Mouse (Mus musculus): ENCODE results near the gene Aqp9. TPM values are rescaled to one million over a fixed set of nuclear protein-coding genes. Genes with fewer than 3 reads are reported as not detected.

The Aqp9 gene
- polyA plus RNA-seq, 1 experiment from 2014 or later: 0.21 TPM

- no peak for TF ChIP-seq CTCF (IDR thresholded peaks at IDR 0.05; ENCODE audit: low read depth)
Observed at GRCm38 (mm10) chr9:71066491-71066890, 102.0 kb downstream of the Aqp9 start.

DNA sequence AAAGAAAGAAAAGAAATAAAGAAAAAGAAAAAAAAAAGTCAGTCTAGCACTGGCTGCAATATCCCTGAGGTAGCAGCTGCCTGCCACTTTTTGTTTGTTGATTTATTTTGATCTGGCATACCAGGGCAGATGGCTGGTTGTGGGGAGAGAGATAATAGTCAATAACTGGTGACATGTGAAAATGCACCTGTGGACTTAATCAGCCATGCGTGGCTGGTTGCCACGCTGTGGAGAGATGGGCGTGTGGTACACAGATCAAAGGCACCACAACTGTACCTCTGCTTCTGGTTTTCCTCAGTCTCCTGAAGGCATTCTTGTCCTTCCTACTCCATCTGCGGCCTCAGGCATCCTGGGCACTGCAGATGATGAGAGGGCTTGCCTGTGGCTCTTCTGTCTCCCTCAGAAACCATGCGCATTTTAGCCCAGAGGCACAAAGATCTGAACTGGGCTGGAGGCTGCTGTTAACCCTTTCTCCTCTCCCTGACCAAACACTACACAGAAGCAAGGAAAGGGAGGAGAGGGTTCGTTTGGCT lies 103.1 kb downstream of the Aqp9 start:
- no peak for ATAC-seq
- no peak overlapping the region for H3K4me2 ChIP-seq (replicated peaks; ENCODE audit: low read depth)
- WGBS: 73% methylated on average over 6 of the region's 6 CpGs

More at GRCm38 (mm10) chr9:71066491-71066890, 102.0 kb downstream of the Aqp9 start:
- no peak overlapping the region for H3K27ac ChIP-seq (ENCODE audit: low read depth, low read length)
- 67% methylated on average over 7 of the region's 7 CpGs for WGBS
- H3K4me1 ChIP-seq (replicated peaks; ENCODE audit: control insufficient read depth, insufficient read depth, low read length): no peaks in the 10 kb centered on the region
- H3K27me3 ChIP-seq (replicated peaks; ENCODE audit: control insufficient read depth, insufficient read depth, low read length): no peaks in the 10 kb centered on the region
- no peaks in the 10 kb centered on the region for H3K9me3 ChIP-seq (ENCODE audit: control insufficient read depth)
- H3K36me3 ChIP-seq (ENCODE audit: control insufficient read depth, insufficient read depth): no peaks in the 10 kb centered on the region
- no peak overlapping the region for H3K4me3 ChIP-seq (ENCODE audit: low read depth, low read length)
- no peak overlapping the region for H3K9ac ChIP-seq (ENCODE audit: low read depth, low read length)
- H3K4me2 ChIP-seq (replicated peaks; ENCODE audit: low read depth): no peak overlapping the region
- no peak for ATAC-seq

GRCm38 (mm10) chr9:71064291-71064840 lies 104.1 kb downstream of the Aqp9 start:
- Histone ChIP-seq H3K27me3 (replicated peaks; ENCODE audit: control insufficient read depth, insufficient read depth, low read length) (no peaks in the 10 kb centered on the region), H3K4me3 (ENCODE audit: low read depth, low read length) (no peak overlapping the region), H3K4me1 (replicated peaks; ENCODE audit: control insufficient read depth, insufficient read depth, low read length) (no peaks in the 10 kb centered on the region), H3K36me3 (ENCODE audit: control insufficient read depth, insufficient read depth) (no peaks in the 10 kb centered on the region), H3K9ac (ENCODE audit: low read depth, low read length) (no peak overlapping the region), H3K27ac (ENCODE audit: low read depth, low read length) (no peak overlapping the region), H3K9me3 (ENCODE audit: control insufficient read depth) (no peaks in the 10 kb centered on the region), H3K4me2 (replicated peaks; ENCODE audit: low read depth) (no peak overlapping the region)
- WGBS: 89% methylated on average over 8 of the region's 8 CpGs
- no peak for TF ChIP-seq CTCF (IDR thresholded peaks at IDR 0.05; ENCODE audit: low read depth)
- no peak for ATAC-seq

More for the DNA sequence above, 103.1 kb downstream of the Aqp9 start:
- no peak overlapping the region for H3K4me3 ChIP-seq (ENCODE audit: low read depth, low read length)
- H3K36me3 ChIP-seq (ENCODE audit: control insufficient read depth, insufficient read depth): no peaks in the 10 kb centered on the region
- no peaks in the 10 kb centered on the region for H3K27me3 ChIP-seq (replicated peaks; ENCODE audit: control insufficient read depth, insufficient read depth, low read length)
- no peaks in the 10 kb centered on the region for H3K4me1 ChIP-seq (replicated peaks; ENCODE audit: control insufficient read depth, insufficient read depth, low read length)
- no peak for TF ChIP-seq CTCF (IDR thresholded peaks at IDR 0.05; ENCODE audit: low read depth)
- no peak overlapping the region for H3K27ac ChIP-seq (ENCODE audit: low read depth, low read length)
- no peak overlapping the region for H3K9ac ChIP-seq (ENCODE audit: low read depth, low read length)
- H3K9me3 ChIP-seq (ENCODE audit: control insufficient read depth): no peaks in the 10 kb centered on the region

- no peaks in the 10 kb centered on the region for H3K36me3 ChIP-seq (ENCODE audit: control insufficient read depth, insufficient read depth)
- H3K4me3 ChIP-seq (ENCODE audit: low read depth, low read length): no peak overlapping the region
- H3K9ac ChIP-seq (ENCODE audit: low read depth, low read length): no peak overlapping the region
- no peak for ATAC-seq
- H3K27me3 ChIP-seq (replicated peaks; ENCODE audit: control insufficient read depth, insufficient read depth, low read length): no peaks in the 10 kb centered on the region
- no peaks in the 10 kb centered on the region for H3K9me3 ChIP-seq (ENCODE audit: control insufficient read depth)
- no peak overlapping the region for H3K27ac ChIP-seq (ENCODE audit: low read depth, low read length)
- no peak overlapping the region for H3K4me2 ChIP-seq (replicated peaks; ENCODE audit: low read depth)
- peak; percentile 46 for TF ChIP-seq CTCF (IDR thresholded peaks at IDR 0.05; ENCODE audit: low read depth)
- H3K4me1 ChIP-seq (replicated peaks; ENCODE audit: control insufficient read depth, insufficient read depth, low read length): no peaks in the 10 kb centered on the region
Observed at GRCm38 (mm10) chr9:71063551-71063950, 104.9 kb downstream of the Aqp9 start.

DNA sequence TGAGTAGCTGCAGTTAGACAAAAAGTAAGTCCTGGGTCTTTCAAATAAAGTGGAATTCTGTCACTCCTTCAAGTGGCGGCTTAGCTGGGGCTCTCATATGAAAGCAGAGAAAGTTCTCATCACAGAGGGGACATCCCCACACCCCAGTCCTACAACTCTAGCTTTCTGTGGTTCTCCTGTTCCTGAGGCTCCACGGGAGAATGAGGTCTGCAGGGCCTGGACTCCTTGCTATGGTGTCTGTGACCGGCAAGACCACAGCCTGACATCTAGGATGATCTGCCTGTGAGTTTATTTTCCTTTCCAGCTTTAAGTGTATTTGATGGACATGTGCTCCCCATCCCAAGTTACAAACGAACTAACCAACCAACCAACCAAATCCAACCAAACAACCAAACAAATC lies 105.5 kb downstream of the Aqp9 start:
- Histone ChIP-seq H3K27me3 (replicated peaks; ENCODE audit: control insufficient read depth, insufficient read depth, low read length) (no peaks in the 10 kb centered on the region), H3K4me3 (ENCODE audit: low read depth, low read length) (no peak overlapping the region), H3K36me3 (ENCODE audit: control insufficient read depth, insufficient read depth) (no peaks in the 10 kb centered on the region), H3K9ac (ENCODE audit: low read depth, low read length) (no peak overlapping the region), H3K4me1 (replicated peaks; ENCODE audit: control insufficient read depth, insufficient read depth, low read length) (no peaks in the 10 kb centered on the region), H3K27ac (ENCODE audit: low read depth, low read length) (no peak overlapping the region), H3K9me3 (ENCODE audit: control insufficient read depth) (no peaks in the 10 kb centered on the region), H3K4me2 (replicated peaks; ENCODE audit: low read depth) (no peak overlapping the region)
- ATAC-seq: no peak
- 84% methylated on average over 4 of the region's 4 CpGs for WGBS
- TF ChIP-seq CTCF (IDR thresholded peaks at IDR 0.05; ENCODE audit: low read depth): no peak

DNA sequence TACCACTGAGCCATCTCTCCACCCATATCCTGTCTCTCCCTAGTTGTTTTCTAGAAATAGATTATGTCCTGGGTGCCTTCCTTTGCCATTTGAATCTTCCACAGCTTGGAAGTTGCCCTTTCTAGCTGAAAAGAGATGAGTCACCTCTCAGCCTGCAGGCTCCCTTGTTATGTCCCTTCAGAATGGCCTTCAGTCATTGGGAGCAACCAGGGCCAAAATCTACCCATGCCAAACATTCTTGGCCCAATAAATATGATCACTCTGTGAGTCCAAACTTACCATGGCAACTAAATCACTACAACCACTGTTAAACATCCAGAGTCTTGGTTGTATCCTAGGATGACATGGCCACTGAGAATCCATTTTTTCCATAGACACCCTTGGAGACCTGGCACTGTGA lies 106.2 kb downstream of the Aqp9 start:
- H3K36me3 ChIP-seq (ENCODE audit: control insufficient read depth, insufficient read depth): no peaks in the 10 kb centered on the region
- H3K4me1 ChIP-seq (replicated peaks; ENCODE audit: control insufficient read depth, insufficient read depth, low read length): no peaks in the 10 kb centered on the region
- H3K27ac ChIP-seq (ENCODE audit: low read depth, low read length): no peak overlapping the region
- H3K9me3 ChIP-seq (ENCODE audit: control insufficient read depth): no peaks in the 10 kb centered on the region
- H3K4me3 ChIP-seq (ENCODE audit: low read depth, low read length): no peak overlapping the region
- no peaks in the 10 kb centered on the region for H3K27me3 ChIP-seq (replicated peaks; ENCODE audit: control insufficient read depth, insufficient read depth, low read length)
- ATAC-seq: no peak
- H3K9ac ChIP-seq (ENCODE audit: low read depth, low read length): no peak overlapping the region
- no peak overlapping the region for H3K4me2 ChIP-seq (replicated peaks; ENCODE audit: low read depth)
- no peak for TF ChIP-seq CTCF (IDR thresholded peaks at IDR 0.05; ENCODE audit: low read depth)

Other genes starting within 250 kb of the Aqp9 start
- 0.08 TPM in 1 of 2 replicates, not detected in the other for gene Lipc, start 216.5 kb downstream of the Aqp9 start, polyA plus RNA-seq (2015; fragmentation: Nextera tagmentation; extraction: Ambion mirVana)
- gene Aldh1a2, start 47.1 kb upstream of the Aqp9 start, polyA plus RNA-seq (2015; fragmentation: Nextera tagmentation; extraction: Ambion mirVana): 38.4 and 39.2 TPM in 2 replicates